Mouse (Mus musculus) testis, adult 2 months (tissue): Measurements from ENCODE around the gene Cpeb2. TPM values are rescaled to one million over a fixed set of nuclear protein-coding genes. Genes with fewer than 3 reads are reported as not detected.

Source experiments
- H3K27ac ChIP-seq: fragments of 200-500 bp; 2 replicates; pipeline ENCODE4 v1.5.1; 2012; ENCODE audit warnings: low read depth, low read length; ENCODE audit not compliant: control insufficient read depth, insufficient read depth
- H3K27me3 ChIP-seq: fragments of 200-500 bp; 2 replicates; pipeline ENCODE4 v1.6.1; 2012; ENCODE audit warnings: mild to moderate bottlenecking, low read length, moderate library complexity; ENCODE audit not compliant: control insufficient read depth, insufficient read depth
- H3K36me3 ChIP-seq: fragments of 200-500 bp; 2 replicates; pipeline ENCODE4 v1.6.1; 2012; ENCODE audit warnings: mild to moderate bottlenecking, low read length; ENCODE audit not compliant: control insufficient read depth, insufficient read depth
- H3K4me1 ChIP-seq: fragments of 200-500 bp; 2 replicates; pipeline ENCODE4 v1.6.1; 2012; ENCODE audit warnings: low read length; ENCODE audit not compliant: control insufficient read depth, insufficient read depth
- H3K4me3 ChIP-seq: fragments of 200-500 bp; 2 replicates; pipeline ENCODE4 v1.5.1; 2012; ENCODE audit warnings: low read depth, mild to moderate bottlenecking, low read length, moderate library complexity, mixed read lengths; ENCODE audit not compliant: control insufficient read depth
- CTCF ChIP-seq: fragments of 200-500 bp; IDR thresholded peaks from 2 replicates; pipeline ENCODE4 v1.5.1; 2012; ENCODE audit warnings: low read depth, mild to moderate bottlenecking, inconsistent platforms, low read length, moderate library complexity; ENCODE audit not compliant: control insufficient read depth, insufficient read depth, insufficient replicate concordance
- POLR2A ChIP-seq: fragments of 200-500 bp; IDR thresholded peaks from 2 replicates; pipeline ENCODE4 v1.6.1; 2012; ENCODE audit warnings: low read depth, mild to moderate bottlenecking, inconsistent platforms, low read length, moderate library complexity; ENCODE audit not compliant: control insufficient read depth
- polyA plus RNA-seq: library from polyadenylated mRNA; depleted of rRNA; stranded (reverse); fragments of >200 nt; gene quantifications from 2 replicates; pipeline ENCODE4 v1.2.3, GENCODE M21; 2012; rRNA removed

Gene Cpeb2
- polyA plus RNA-seq = 144 and 160 TPM in 2 replicates

DNA sequence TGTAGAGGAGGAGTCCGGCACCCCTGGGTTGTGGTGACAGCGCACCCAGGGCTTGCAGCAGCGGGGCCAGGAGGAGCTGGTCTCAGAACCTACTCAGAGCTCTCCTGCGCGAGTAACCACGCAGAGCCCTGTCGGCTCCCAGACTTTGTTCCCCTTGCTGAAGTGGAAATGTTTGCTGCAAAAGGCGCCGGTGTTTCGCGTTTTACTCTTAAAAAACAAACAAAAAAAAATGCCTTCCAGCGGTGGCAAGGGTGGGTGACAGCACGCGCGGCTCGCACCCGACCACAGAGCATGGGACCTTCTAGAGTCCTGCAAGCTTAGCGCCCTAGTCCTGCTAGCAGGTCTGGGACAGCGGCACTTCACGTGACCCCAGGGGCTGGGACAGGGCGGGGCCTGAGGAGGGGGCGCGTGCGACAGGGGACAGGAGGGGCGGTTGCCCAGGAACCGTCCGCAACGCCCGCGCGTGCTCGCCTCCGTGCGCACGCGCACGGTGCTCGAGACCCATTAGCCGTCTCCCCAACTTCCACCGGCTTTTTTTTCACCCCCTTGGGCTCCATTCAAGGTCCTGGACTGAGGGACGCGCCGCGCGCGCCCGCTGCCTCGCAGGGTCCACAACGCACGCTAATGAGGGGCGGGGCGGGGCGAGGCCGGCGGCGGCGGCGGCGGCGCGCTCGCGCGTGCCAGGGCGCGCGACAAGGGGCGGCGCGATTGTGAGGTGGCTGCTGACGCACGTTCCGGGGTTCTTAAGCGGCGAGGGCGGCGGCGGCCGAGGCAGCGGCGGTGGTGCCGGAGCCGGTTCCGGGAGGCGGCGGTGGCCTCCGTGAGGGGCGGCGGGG, at the start of gene Cpeb2:
Cpeb2 (plus strand) TSS at position 691 of the 836 bp plus-strand sequence.
- no peaks in the 10 kb centered on the region for H3K27me3 ChIP-seq
- peaks cover 3% of the 10 kb centered on the region for H3K36me3 ChIP-seq
- TF ChIP-seq POLR2A = peak; percentile 97
- TF ChIP-seq CTCF = no peak
- peaks cover 7% of the 10 kb centered on the region for H3K4me1 ChIP-seq
- H3K4me3 ChIP-seq = peak within 1 kb of the TSS; percentile 78
- peak within 1 kb of the TSS; percentile 97 for H3K27ac ChIP-seq

DNA sequence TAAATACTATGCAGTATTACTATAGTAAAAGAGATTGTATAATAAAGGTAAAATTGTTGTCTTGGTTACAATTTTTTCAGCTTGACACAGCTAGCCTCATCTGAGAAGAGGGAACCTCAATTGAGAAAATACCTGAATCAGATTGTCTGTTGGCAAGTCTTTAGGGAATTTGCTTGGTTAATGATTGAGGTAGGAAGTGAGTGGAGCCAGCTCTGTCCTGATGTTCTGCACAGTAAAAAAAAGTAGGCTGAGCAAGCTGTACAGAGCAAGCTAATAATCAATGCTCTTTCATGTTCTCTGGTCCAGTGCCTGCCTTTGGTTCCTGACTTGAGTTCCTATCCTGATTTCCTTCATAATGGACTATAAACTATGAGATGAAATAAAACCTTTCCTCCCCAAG, 49.4 kb upstream of the Cpeb2 start:
- TF ChIP-seq POLR2A (no peak), CTCF (no peak)
- Histone ChIP-seq H3K4me3 (no peak overlapping the region), H3K27ac (no peak overlapping the region), H3K4me1 (no peaks in the 10 kb centered on the region), H3K27me3 (no peaks in the 10 kb centered on the region), H3K36me3 (no peaks in the 10 kb centered on the region)

DNA sequence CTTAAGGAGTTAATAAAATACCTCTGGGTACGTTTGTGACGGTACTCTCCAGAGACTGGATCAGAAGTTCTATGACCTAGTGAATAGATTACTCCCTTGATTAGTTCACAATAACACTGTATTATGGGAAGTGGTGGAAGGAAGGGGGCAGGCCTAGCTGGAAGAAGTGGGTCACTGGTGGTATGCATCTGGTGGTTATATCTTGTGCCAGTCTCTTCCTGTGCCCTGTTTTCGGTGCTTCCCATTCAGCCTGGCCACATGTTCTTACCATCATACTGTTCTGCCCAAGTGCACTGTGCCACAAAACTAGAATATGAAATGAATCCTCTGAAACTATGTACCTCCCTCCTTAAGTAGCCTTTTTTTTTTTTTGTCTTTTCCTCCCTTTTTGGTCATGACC, 48.1 kb upstream of the Cpeb2 start:
- Histone ChIP-seq H3K27ac (no peak overlapping the region), H3K27me3 (no peaks in the 10 kb centered on the region), H3K36me3 (no peaks in the 10 kb centered on the region), H3K4me1 (no peaks in the 10 kb centered on the region), H3K4me3 (no peak overlapping the region)
- no peak for TF ChIP-seq CTCF
- TF ChIP-seq POLR2A = no peak

- H3K27ac ChIP-seq = no peak overlapping the region
- no peak overlapping the region for H3K4me3 ChIP-seq
- H3K36me3 ChIP-seq = no peaks in the 10 kb centered on the region
- TF ChIP-seq CTCF (no peak), POLR2A (no peak)
- no peaks in the 10 kb centered on the region for H3K27me3 ChIP-seq
- H3K4me1 ChIP-seq = no peaks in the 10 kb centered on the region
These were observed 47.5 kb upstream of the Cpeb2 start for GRCm38 (mm10) chr5:43185478-43185877.

DNA sequence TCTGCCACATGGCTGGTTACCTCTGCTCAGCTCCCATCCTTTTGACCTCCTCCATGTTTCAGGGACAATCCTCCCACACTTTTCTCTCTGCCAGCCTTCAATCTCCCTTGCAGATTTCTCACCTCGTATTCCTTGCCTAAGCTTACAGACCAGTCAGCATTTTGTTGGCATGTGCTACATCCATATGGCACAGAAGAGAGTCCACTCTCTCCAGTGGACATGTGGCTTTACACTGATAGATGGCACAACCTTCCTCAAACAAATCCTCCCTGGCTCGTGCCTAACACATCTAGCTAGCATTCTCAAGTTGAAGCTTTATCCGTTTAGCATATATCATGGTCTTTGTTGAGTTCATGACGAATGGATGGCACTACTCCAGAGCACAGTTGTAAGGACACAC, 32.3 kb upstream of the Cpeb2 start:
- Histone ChIP-seq H3K36me3 (no peaks in the 10 kb centered on the region), H3K27ac (no peak overlapping the region), H3K4me3 (no peak overlapping the region), H3K4me1 (no peaks in the 10 kb centered on the region), H3K27me3 (no peaks in the 10 kb centered on the region)
- TF ChIP-seq POLR2A (no peak), CTCF (no peak)

GRCm38 (mm10) chr5:43206495-43207053, 26.4 kb upstream of the Cpeb2 start:
- no peak for TF ChIP-seq CTCF
- TF ChIP-seq POLR2A = no peak
- H3K4me1 ChIP-seq = no peaks in the 10 kb centered on the region
- H3K27ac ChIP-seq = no peak overlapping the region
- no peaks in the 10 kb centered on the region for H3K27me3 ChIP-seq
- H3K4me3 ChIP-seq = no peak overlapping the region
- no peaks in the 10 kb centered on the region for H3K36me3 ChIP-seq

DNA sequence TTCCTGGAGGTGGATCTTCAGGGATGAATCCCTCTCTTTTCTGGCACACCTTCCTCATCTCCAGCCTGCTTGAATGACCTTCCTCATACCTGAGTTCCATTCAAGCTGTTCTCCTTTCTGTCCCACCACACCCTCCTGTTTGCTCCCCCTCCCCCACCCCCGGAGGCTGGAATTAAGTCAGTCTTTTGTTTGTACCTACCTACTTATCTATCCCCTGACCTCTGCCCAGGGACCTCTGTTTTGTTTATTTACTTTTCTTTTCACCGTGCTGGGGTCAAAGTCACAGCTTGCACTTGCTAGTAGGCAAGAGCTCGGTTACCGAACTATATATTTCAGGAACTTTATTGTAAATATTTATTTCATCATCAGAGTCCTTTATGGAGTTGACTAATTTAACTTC, 15.5 kb upstream of the Cpeb2 start:
- H3K4me3 ChIP-seq = no peak overlapping the region

More for the DNA sequence above, 15.5 kb upstream of the Cpeb2 start:
- Histone ChIP-seq H3K4me1 (no peaks in the 10 kb centered on the region), H3K27ac (no peak overlapping the region), H3K27me3 (no peaks in the 10 kb centered on the region), H3K36me3 (no peaks in the 10 kb centered on the region)
- TF ChIP-seq POLR2A = no peak
- TF ChIP-seq CTCF = no peak
